Mouse (Mus musculus) monocyte, adult 2 months (primary cell): ENCODE measurements around the gene Eif5b.
"Not testable (repeated sequence)": the region's sequence is repeated elsewhere in the genome, so short reads cannot be mapped to it uniquely, and the experiment has no call there.

Experiments
- DNase-seq, 2 experiments: peaks; one replicate each; pipeline ENCODE4 v3.0.0; 2022; ENCODE audit warnings: low spot score in 2 of 2, low read depth in 1 of 2

Gene Eif5b

GRCm38 (mm10) chr1:37997867-37998266 lies at the start of gene Eif5b, which contains the start of gene Txndc9:
Eif5b (plus strand) TSS chr1:37998010.
Txndc9 (minus strand) TSS chr1:37997893.
- peak; percentile 66 to 81 for DNase-seq

- no peak for DNase-seq
These were observed 48.9 kb upstream of the Eif5b start for GRCm38 (mm10) chr1:37948906-37949305.

GRCm38 (mm10) chr1:37954786-37955185 lies 43.0 kb upstream of the Eif5b start:
- DNase-seq, result no peak

- no peak for DNase-seq
These were observed 42.6 kb upstream of the Eif5b start for GRCm38 (mm10) chr1:37955251-37955650.

GRCm38 (mm10) chr1:37956690-37957431 lies 40.9 kb upstream of the Eif5b start:
- no peak for DNase-seq

GRCm38 (mm10) chr1:37957659-37958058 lies 40.2 kb upstream of the Eif5b start, which contains the start of gene Lyg1:
Lyg1 (minus strand) TSS chr1:37957759.
- DNase-seq, result no peak

GRCm38 (mm10) chr1:37958516-37958915 lies 39.3 kb upstream of the Eif5b start:
- DNase-seq, result no peak

GRCm38 (mm10) chr1:37959486-37959885 lies 38.3 kb upstream of the Eif5b start:
- DNase-seq, result no peak

- DNase-seq, result no peak
These were observed 32.2 kb upstream of the Eif5b start for GRCm38 (mm10) chr1:37965571-37965970.

- DNase-seq, result no peak
These were observed 29.1 kb upstream of the Eif5b start for GRCm38 (mm10) chr1:37968746-37969145.

- DNase-seq, result no peak
These were observed 26.3 kb upstream of the Eif5b start for GRCm38 (mm10) chr1:37971520-37971919.

- DNase-seq, result not testable (repeated sequence)
These were observed 21.1 kb upstream of the Eif5b start for GRCm38 (mm10) chr1:37976666-37977065.

- no peak for DNase-seq
These were observed 20.5 kb upstream of the Eif5b start for GRCm38 (mm10) chr1:37977303-37977702.

GRCm38 (mm10) chr1:37984326-37984725 lies 13.5 kb upstream of the Eif5b start:
- DNase-seq, result no peak

- no peak for DNase-seq
These were observed 12.0 kb upstream of the Eif5b start for GRCm38 (mm10) chr1:37985764-37986323.

GRCm38 (mm10) chr1:37987856-37988255 lies 10.0 kb upstream of the Eif5b start:
- DNase-seq, result no peak

- no peak for DNase-seq
These were observed 1.6 kb upstream of the Eif5b start for GRCm38 (mm10) chr1:37996226-37996625.

- peak; percentile 96 to 97 for DNase-seq
These were observed 829 bp upstream of the Eif5b start for GRCm38 (mm10) chr1:37996877-37997484.

- no peak for DNase-seq
These were observed 775 bp downstream of the Eif5b start for GRCm38 (mm10) chr1:37998371-37999199.

GRCm38 (mm10) chr1:37999552-37999951 lies 1.7 kb downstream of the Eif5b start:
- no peak for DNase-seq

GRCm38 (mm10) chr1:38000844-38001243 lies 3.0 kb downstream of the Eif5b start:
- no peak for DNase-seq
